8 mouse cellular contexts compared by ENCODE assay signal in genomic region chr5:73006784-73007581, GRCm38 (mm10). TPM values are rescaled to one million over a fixed set of nuclear protein-coding genes. Genes with fewer than 3 reads are reported as not detected.
DNase-seq lines count a peak whose midpoint lies in the region; ATAC-seq and TF ChIP-seq lines count a peak whose summit lies in the region.

Gene Slc10a4 (plus strand): TSS chr5:73006883.

- H3K9me3 ChIP-seq in forebrain, embryonic 16.5 days (ENCODE audit: control insufficient read depth, low read length), result no peaks in the 10 kb centered on the region

- peak within 1 kb of the TSS; percentile 44; the same call in 1 of the 2 replicates for H3K4me3 ChIP-seq in kidney, adult 2 months (ENCODE audit: insufficient read depth, low read depth, low read length)
- H3K4me3 ChIP-seq in forebrain, embryonic 16.5 days (replicated peaks; ENCODE audit: low read length), result peak within 1 kb of the TSS; percentile 50

- WGBS in kidney, adult 2 months, result 7% methylated on average over 65 of the region's 65 CpGs
- 6% methylated on average over 65 of the region's 65 CpGs for WGBS in forebrain, embryonic 16.5 days

- peak within 1 kb of the TSS; percentile 74 for H3K4me2 ChIP-seq in forebrain, embryonic 16.5 days (ENCODE audit: low read length)

- 0 out of 2 replicates have a peak, but pooled peaks cover 2% of the 10 kb centered on the region for H3K4me1 ChIP-seq in kidney, adult 2 months (ENCODE audit: control insufficient read depth, insufficient read depth, low read length)
- peaks cover 8% of the 10 kb centered on the region for H3K4me1 ChIP-seq in forebrain, embryonic 16.5 days (replicated peaks; ENCODE audit: control insufficient read depth, insufficient read depth, low read length)

- H3K36me3 ChIP-seq in kidney, adult 2 months (ENCODE audit: control insufficient read depth, insufficient read depth, low read length), result no peaks in the 10 kb centered on the region
- no peaks in the 10 kb centered on the region for H3K36me3 ChIP-seq in forebrain, embryonic 16.5 days (ENCODE audit: control insufficient read depth, insufficient read depth)

- H3K27ac ChIP-seq in kidney, adult 2 months (ENCODE audit: insufficient read depth, low read depth, low read length), result no peak within 1 kb of the TSS
- H3K27ac ChIP-seq in forebrain, embryonic 16.5 days (ENCODE audit: low read length), result no peak within 1 kb of the TSS

- no peak for TF ChIP-seq POLR2A in kidney, adult 2 months (IDR thresholded peaks at IDR 0.05; ENCODE audit: low read depth, low read length)

- peak; percentile 92 for ATAC-seq in forebrain, embryonic 16.5 days
- no peak for ATAC-seq in inflammation-experienced regulatory T-cells, adult 6 months

- DNase-seq in kidney, adult 2 months, result peak; percentile 7
- DNase-seq in kidney, adult 8-10 months, result no peak
- DNase-seq in adrenal gland, adult 2 months, result peak; percentile 71
- peak; percentile 33 for DNase-seq in kidney, postnatal 10 days
- peak; percentile 22 for DNase-seq in mesoderm, embryonic 11.5 days (ENCODE audit: low read depth, low spot score)
- no peak for DNase-seq in cerebellum, postnatal 36 days

- peak within 1 kb of the TSS; percentile 63 for H3K9ac ChIP-seq in forebrain, embryonic 16.5 days (replicated peaks; ENCODE audit: low read depth, low read length)

- peaks cover 3% of the 10 kb centered on the region; the same call in 1 of the 2 replicates for H3K27me3 ChIP-seq in kidney, adult 2 months (replicated peaks; ENCODE audit: control insufficient read depth, insufficient read depth, low read length)
- no peaks in the 10 kb centered on the region; the same call in 1 of the 2 replicates for H3K27me3 ChIP-seq in forebrain, embryonic 16.5 days (replicated peaks; ENCODE audit: control insufficient read depth, insufficient read depth, low read length)

- TF ChIP-seq CTCF in kidney, adult 2 months (conservative IDR thresholded peaks at IDR 0.05; ENCODE audit: insufficient read depth, insufficient read length, low read depth, low read length), result no peak

RNA-seq across cellular contexts. Expression of gene Slc10a4, which starts in this region (rescaled TPM):
- 0.77 and 2.3 TPM in 2 replicates for polyA plus RNA-seq in kidney, adult 2 months (2012; rRNA removed)
- total RNA-seq in adrenal gland, adult 2 months (2021), result 10 to 100 TPM in 1 of 2 experiments, 1 to 10 TPM in 1; 6.6 to 10.3 TPM
- 13.5 and 19.8 TPM in 2 replicates for polyA plus RNA-seq in adrenal gland, adult 2 months (2012; rRNA removed)
- 17.1 and 29.3 TPM in 2 replicates for polyA plus RNA-seq in forebrain, embryonic 16.5 days (2015; fragmentation: Nextera tagmentation; extraction: Ambion mirVana)
- not detected for polyA plus RNA-seq in inflammation-experienced regulatory T-cells, adult 6 months (2017; shearing (Covaris generic))

Comparison
In these comparisons a context has a peak if more than half of its experiments do, and no peak if none do; other contexts are left out.
1. DNase-seq: peak in kidney, adult 2 months (single experiment), adrenal gland, adult 2 months (single experiment), kidney, postnatal 10 days (single experiment) and mesoderm, embryonic 11.5 days (single experiment); none in kidney, adult 8-10 months (0 of 2) and cerebellum, postnatal 36 days (0 of 2).